In genomic region chr16:10415976-10416375, GRCm38 (mm10) we compare ENCODE assay signal across 8 mouse cellular contexts. TPM values are rescaled to one million over a fixed set of nuclear protein-coding genes. Genes with fewer than 3 reads are reported as not detected.
DNase-seq lines count a peak whose midpoint lies in the region; ATAC-seq and TF ChIP-seq lines count a peak whose summit lies in the region.

No protein-coding gene starts in this region.

- H3K27ac ChIP-seq in kidney, adult 2 months (ENCODE audit: insufficient read depth, low read depth, low read length): no peak overlapping the region
- no peak overlapping the region for H3K27ac ChIP-seq in kidney, embryonic 15.5 days
- H3K27ac ChIP-seq in hindbrain, embryonic 16.5 days (ENCODE audit: low read depth, low read length): no peak overlapping the region
- H3K27ac ChIP-seq in hindbrain, embryonic 14.5 days: no peak overlapping the region

- H3K27me3 ChIP-seq in kidney, adult 2 months (replicated peaks; ENCODE audit: control insufficient read depth, insufficient read depth, low read length): no peaks in the 10 kb centered on the region
- H3K27me3 ChIP-seq in kidney, embryonic 15.5 days: no peaks in the 10 kb centered on the region
- no peaks in the 10 kb centered on the region for H3K27me3 ChIP-seq in splenic B cell, adult 2 months (ENCODE audit: control insufficient read depth, insufficient read depth, low read length, poor library complexity, severe bottlenecking)
- H3K27me3 ChIP-seq in hindbrain, embryonic 16.5 days (replicated peaks; ENCODE audit: control insufficient read depth, insufficient read depth, low read length): no peaks in the 10 kb centered on the region
- no peaks in the 10 kb centered on the region for H3K27me3 ChIP-seq in hindbrain, embryonic 14.5 days (ENCODE audit: control insufficient read depth, insufficient read depth, low read length)

- no peak for ATAC-seq in kidney, embryonic 15.5 days (replicated peaks; ENCODE audit: low FRiP score)
- no peak for ATAC-seq in hindbrain, embryonic 16.5 days
- ATAC-seq in hindbrain, embryonic 14.5 days (ENCODE audit: low FRiP score): no peak

- 73% methylated on average over 6 of the region's 6 CpGs for WGBS in kidney, adult 2 months
- 81% methylated on average over 6 of the region's 6 CpGs for WGBS in kidney, embryonic 15.5 days
- 61% methylated on average over 6 of the region's 6 CpGs for whole genome bisulfite sequencing in hindbrain, embryonic 16.5 days
- WGBS in hindbrain, embryonic 14.5 days: 71% methylated on average over 6 of the region's 6 CpGs

- no peak overlapping the region for H3K4me3 ChIP-seq in kidney, adult 2 months (ENCODE audit: insufficient read depth, low read depth, low read length)
- H3K4me3 ChIP-seq in kidney, embryonic 15.5 days (replicated peaks): no peak overlapping the region
- no peak overlapping the region for H3K4me3 ChIP-seq in hindbrain, embryonic 16.5 days (ENCODE audit: low read length)
- H3K4me3 ChIP-seq in hindbrain, embryonic 14.5 days (replicated peaks; ENCODE audit: low read length): no peak overlapping the region

- H3K4me1 ChIP-seq in kidney, adult 2 months (ENCODE audit: control insufficient read depth, insufficient read depth, low read length): no peaks in the 10 kb centered on the region; the same call in 1 of the 2 replicates
- H3K4me1 ChIP-seq in kidney, embryonic 15.5 days: peaks cover 17% of the 10 kb centered on the region
- peaks cover 9% of the 10 kb centered on the region for H3K4me1 ChIP-seq in hindbrain, embryonic 16.5 days (ENCODE audit: control insufficient read depth, insufficient read depth, low read depth, low read length)
- peaks cover 6% of the 10 kb centered on the region for H3K4me1 ChIP-seq in hindbrain, embryonic 14.5 days (replicated peaks; ENCODE audit: control insufficient read depth, insufficient read depth, low read length)

- H3K36me3 ChIP-seq in kidney, adult 2 months (ENCODE audit: control insufficient read depth, insufficient read depth, low read length): no peaks in the 10 kb centered on the region
- peaks cover 79% of the 10 kb centered on the region for H3K36me3 ChIP-seq in kidney, embryonic 15.5 days
- peaks cover 14% of the 10 kb centered on the region for H3K36me3 ChIP-seq in splenic B cell, adult 2 months (ENCODE audit: control insufficient read depth, insufficient read depth, low read length, poor library complexity, severe bottlenecking)
- H3K36me3 ChIP-seq in hindbrain, embryonic 16.5 days (ENCODE audit: control insufficient read depth, insufficient read depth, low read length): peaks cover 23% of the 10 kb centered on the region
- peaks cover 60% of the 10 kb centered on the region for H3K36me3 ChIP-seq in hindbrain, embryonic 14.5 days (replicated peaks; ENCODE audit: control insufficient read depth, insufficient read depth)

- 0 out of 2 replicates have a peak, but pooled peaks cover 3% of the 10 kb centered on the region for H3K9me3 ChIP-seq in kidney, embryonic 15.5 days (replicated peaks)
- no peaks in the 10 kb centered on the region for H3K9me3 ChIP-seq in hindbrain, embryonic 16.5 days (ENCODE audit: control insufficient read depth, low read length)
- H3K9me3 ChIP-seq in hindbrain, embryonic 14.5 days (ENCODE audit: control insufficient read depth, low read length): no peaks in the 10 kb centered on the region

- no peak overlapping the region for H3K9ac ChIP-seq in kidney, embryonic 15.5 days
- no peak overlapping the region for H3K9ac ChIP-seq in hindbrain, embryonic 16.5 days (ENCODE audit: low read depth, low read length)
- H3K9ac ChIP-seq in hindbrain, embryonic 14.5 days: no peak overlapping the region

- no peak overlapping the region for H3K4me2 ChIP-seq in kidney, embryonic 15.5 days
- no peak overlapping the region for H3K4me2 ChIP-seq in hindbrain, embryonic 16.5 days (ENCODE audit: low read length)
- no peak overlapping the region for H3K4me2 ChIP-seq in hindbrain, embryonic 14.5 days (replicated peaks)

- TF ChIP-seq POLR2A in kidney, adult 2 months (IDR thresholded peaks at IDR 0.05; ENCODE audit: low read depth, low read length): no peak

- TF ChIP-seq CTCF in kidney, adult 2 months (conservative IDR thresholded peaks at IDR 0.05; ENCODE audit: insufficient read depth, insufficient read length, low read depth, low read length): peak; percentile 70

- peak; percentile 74 for DNase-seq in kidney, adult 2 months
- DNase-seq in ZHBTc4 (ENCODE audit: low read depth, low spot score): peak; percentile 81
- peak; percentile 88 to 90 for DNase-seq in cerebellum, postnatal 25 days
- DNase-seq in layer of hippocampus, postnatal 14 days (ENCODE audit: low spot score in 2 of 2): peak; percentile 46 to 66
- DNase-seq in splenic B cell, adult 2 months (ENCODE audit: low read depth, low spot score): peak; percentile 79
- no peak for DNase-seq in hindbrain, embryonic 14.5 days (ENCODE audit: low spot score)

RNA-seq across cellular contexts. Expression of gene Nubp1, which starts 4.2 kb away (rescaled TPM):
- 28.1 and 30.5 TPM in 2 replicates for polyA plus RNA-seq in kidney, adult 2 months (2012; rRNA removed)
- 68.3 and 70.7 TPM in 2 replicates for polyA plus RNA-seq in kidney, embryonic 15.5 days (2015; fragmentation: Nextera tagmentation; extraction: Ambion mirVana)
- total RNA-seq in layer of hippocampus, postnatal 14 days (2021): 10 to 100 TPM; 13.4 to 14.9 TPM
- polyA plus RNA-seq in hindbrain, embryonic 16.5 days (2015; fragmentation: Nextera tagmentation; extraction: Ambion mirVana): 46.3 and 54.1 TPM in 2 replicates
- 46.0 and 50.4 TPM in 2 replicates for polyA plus RNA-seq in hindbrain, embryonic 14.5 days (2014; fragmentation: Nextera tagmentation; extraction: Ambion mirVana)

RNA-seq across cellular contexts. Expression of gene Tekt5, which starts 20.7 kb away (rescaled TPM):
- 0.64 and 0.77 TPM in 2 replicates for polyA plus RNA-seq in kidney, adult 2 months (2012; rRNA removed)
- polyA plus RNA-seq in kidney, embryonic 15.5 days (2015; fragmentation: Nextera tagmentation; extraction: Ambion mirVana): 0.91 and 1.1 TPM in 2 replicates
- total RNA-seq in layer of hippocampus, postnatal 14 days (2021): 1 to 10 TPM; 2.3 to 4.2 TPM
- 20.7 and 27.5 TPM in 2 replicates for polyA plus RNA-seq in hindbrain, embryonic 16.5 days (2015; fragmentation: Nextera tagmentation; extraction: Ambion mirVana)
- polyA plus RNA-seq in hindbrain, embryonic 14.5 days (2014; fragmentation: Nextera tagmentation; extraction: Ambion mirVana): 16.1 and 17.9 TPM in 2 replicates

RNA-seq across cellular contexts. Expression of gene Tvp23a, which starts 31.2 kb away (rescaled TPM):
- polyA plus RNA-seq in kidney, adult 2 months (2012; rRNA removed): 0.75 and 0.84 TPM in 2 replicates
- 12.7 and 15.8 TPM in 2 replicates for polyA plus RNA-seq in kidney, embryonic 15.5 days (2015; fragmentation: Nextera tagmentation; extraction: Ambion mirVana)
- 10 to 100 TPM; 30.4 to 32.0 TPM for total RNA-seq in layer of hippocampus, postnatal 14 days (2021)
- 48.9 and 52.1 TPM in 2 replicates for polyA plus RNA-seq in hindbrain, embryonic 16.5 days (2015; fragmentation: Nextera tagmentation; extraction: Ambion mirVana)
- 44.3 and 44.5 TPM in 2 replicates for polyA plus RNA-seq in hindbrain, embryonic 14.5 days (2014; fragmentation: Nextera tagmentation; extraction: Ambion mirVana)
